Mouse (Mus musculus): ENCODE data around the gene Pde2a. TPM values are rescaled to one million over a fixed set of nuclear protein-coding genes. Genes with fewer than 3 reads are reported as not detected.

The Pde2a gene
- polyA plus RNA-seq, 1 experiment from 2014 or later = 8.9 TPM

DNA sequence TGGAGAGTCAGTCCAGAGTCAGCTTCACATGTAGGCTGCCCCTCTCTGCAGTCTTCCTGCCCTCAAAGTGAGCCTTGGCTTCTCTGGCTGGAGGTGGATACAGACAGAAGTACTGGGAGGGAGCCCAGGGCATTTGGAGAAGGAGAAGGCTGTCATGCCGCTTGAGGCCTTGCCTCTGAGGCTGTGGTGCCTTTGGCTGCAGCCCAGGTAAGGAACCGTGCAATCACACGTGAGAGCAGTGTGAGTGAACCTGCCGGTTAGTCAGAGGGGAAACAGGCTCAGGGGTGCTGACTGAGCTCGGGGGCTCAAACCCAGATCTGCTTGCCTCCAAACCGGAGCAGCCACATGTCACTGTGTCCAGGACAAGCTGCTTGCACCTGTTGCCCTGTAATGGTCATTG is 40.0 kb upstream of the Pde2a start:
- Histone ChIP-seq H3K36me3 (ENCODE audit: control insufficient read depth, insufficient read depth, low read length) (no peaks in the 10 kb centered on the region), H3K9ac (replicated peaks; ENCODE audit: low read depth, low read length) (no peak overlapping the region), H3K27ac (ENCODE audit: low read length) (no peak overlapping the region), H3K4me2 (replicated peaks; ENCODE audit: low read depth, low read length) (no peak overlapping the region), H3K9me3 (ENCODE audit: control insufficient read depth, low read depth, low read length) (no peaks in the 10 kb centered on the region), H3K4me3 (ENCODE audit: low read depth, low read length) (no peak overlapping the region), H3K4me1 (ENCODE audit: control insufficient read depth, insufficient read depth, low read length) (peaks cover 51% of the 10 kb centered on the region), H3K27me3 (ENCODE audit: control insufficient read depth, insufficient read depth, low read length) (no peaks in the 10 kb centered on the region)
- WGBS = 71% methylated on average over 6 of the region's 6 CpGs
- ATAC-seq (ENCODE audit: insufficient number of reproducible peaks, insufficient read depth, low FRiP score, low read depth) = no peak

DNA sequence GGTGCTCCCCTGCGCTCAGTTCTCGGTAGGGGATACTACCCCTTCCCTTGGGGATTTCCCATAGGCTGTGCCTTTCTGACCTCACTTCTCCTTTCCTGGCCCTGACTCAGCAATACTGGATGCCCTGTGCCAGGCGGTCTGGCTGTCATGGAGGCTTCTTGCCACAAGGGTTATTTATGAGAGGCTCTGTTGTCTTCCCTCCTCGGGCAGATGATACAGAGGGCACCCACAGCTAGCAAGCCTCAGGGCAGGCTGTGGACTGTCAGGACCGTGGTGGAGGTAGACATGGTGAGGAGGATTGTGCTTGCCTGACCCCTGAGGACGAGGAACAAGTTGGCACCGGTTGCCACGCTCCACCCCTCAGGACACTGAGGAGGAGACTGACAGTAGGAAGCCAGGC is 39.1 kb upstream of the Pde2a start:
- Histone ChIP-seq H3K27me3 (ENCODE audit: control insufficient read depth, insufficient read depth, low read length) (no peaks in the 10 kb centered on the region), H3K4me1 (ENCODE audit: control insufficient read depth, insufficient read depth, low read length) (peaks cover 46% of the 10 kb centered on the region), H3K36me3 (ENCODE audit: control insufficient read depth, insufficient read depth, low read length) (no peaks in the 10 kb centered on the region), H3K4me3 (ENCODE audit: low read depth, low read length) (no peak overlapping the region), H3K27ac (ENCODE audit: low read length) (no peak overlapping the region), H3K9me3 (ENCODE audit: control insufficient read depth, low read depth, low read length) (no peaks in the 10 kb centered on the region), H3K4me2 (replicated peaks; ENCODE audit: low read depth, low read length) (no peak overlapping the region), H3K9ac (replicated peaks; ENCODE audit: low read depth, low read length) (no peak overlapping the region)
- 62% methylated on average over 8 of the region's 8 CpGs for WGBS
- ATAC-seq (ENCODE audit: insufficient number of reproducible peaks, insufficient read depth, low FRiP score, low read depth) = no peak

DNA sequence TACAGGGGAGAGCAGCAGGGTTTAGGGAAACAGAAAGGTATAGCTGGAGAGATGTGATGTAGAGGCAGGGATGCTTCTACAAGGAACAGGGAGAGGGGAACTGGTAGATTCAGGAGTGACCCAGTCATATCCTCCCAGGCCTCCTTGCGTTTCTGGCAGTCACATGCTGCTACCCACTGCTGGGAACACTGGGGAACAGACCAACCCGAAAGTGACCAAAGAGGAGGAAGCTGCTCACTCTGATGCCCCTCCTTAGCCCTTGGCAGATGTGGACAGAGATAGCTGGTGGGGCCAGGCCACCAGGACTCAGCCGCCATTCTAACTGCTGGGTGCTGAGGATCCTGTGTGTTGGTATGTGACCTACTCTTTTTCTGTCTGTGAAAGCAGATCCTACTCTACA is 37.7 kb upstream of the Pde2a start:
- Histone ChIP-seq H3K9me3 (ENCODE audit: control insufficient read depth, low read depth, low read length) (no peaks in the 10 kb centered on the region), H3K36me3 (ENCODE audit: control insufficient read depth, insufficient read depth, low read length) (no peaks in the 10 kb centered on the region; the same call in 1 of the 2 replicates), H3K4me1 (ENCODE audit: control insufficient read depth, insufficient read depth, low read length) (peaks cover 35% of the 10 kb centered on the region), H3K4me3 (ENCODE audit: low read depth, low read length) (no peak overlapping the region), H3K27ac (ENCODE audit: low read length) (no peak overlapping the region), H3K9ac (replicated peaks; ENCODE audit: low read depth, low read length) (no peak overlapping the region), H3K4me2 (replicated peaks; ENCODE audit: low read depth, low read length) (no peak overlapping the region), H3K27me3 (ENCODE audit: control insufficient read depth, insufficient read depth, low read length) (no peaks in the 10 kb centered on the region)
- 71% methylated on average over 3 of the region's 3 CpGs for WGBS
- ATAC-seq (ENCODE audit: insufficient number of reproducible peaks, insufficient read depth, low FRiP score, low read depth) = no peak

DNA sequence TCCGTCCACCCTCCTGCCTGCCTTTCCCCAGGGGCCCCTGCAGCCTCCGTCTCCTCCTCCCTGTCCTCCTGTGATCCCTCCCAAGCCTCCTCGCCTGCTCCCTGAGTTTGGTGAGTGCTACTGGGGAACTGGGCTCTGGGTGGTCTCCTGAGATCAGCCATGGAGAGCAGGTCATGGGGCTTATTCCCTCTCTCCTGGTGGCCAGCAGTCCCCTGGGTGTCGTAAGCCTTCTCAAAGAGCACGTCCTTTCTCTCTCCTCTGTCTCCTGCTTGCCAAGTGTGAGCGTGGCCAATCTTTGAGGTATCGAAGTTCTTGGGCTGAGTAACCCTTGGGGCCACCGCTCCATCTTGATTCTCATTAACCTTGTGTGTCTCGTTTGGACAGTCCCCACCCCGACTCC is 36.6 kb upstream of the Pde2a start:
- WGBS = 51% methylated on average over 10 of the region's 10 CpGs
- no peak overlapping the region for H3K9ac ChIP-seq (replicated peaks; ENCODE audit: low read depth, low read length)
- peaks cover under 1% of the 10 kb centered on the region; the same call in 1 of the 2 replicates for H3K36me3 ChIP-seq (ENCODE audit: control insufficient read depth, insufficient read depth, low read length)
- H3K27me3 ChIP-seq (ENCODE audit: control insufficient read depth, insufficient read depth, low read length) = no peaks in the 10 kb centered on the region
- ATAC-seq (ENCODE audit: insufficient number of reproducible peaks, insufficient read depth, low FRiP score, low read depth) = no peak
- no peak overlapping the region for H3K4me3 ChIP-seq (ENCODE audit: low read depth, low read length)
- H3K27ac ChIP-seq (ENCODE audit: low read length) = peak overlapping the region; percentile 86
- H3K4me2 ChIP-seq (replicated peaks; ENCODE audit: low read depth, low read length) = peak overlapping the region; percentile 22; the same call in 1 of the 2 replicates
- H3K9me3 ChIP-seq (ENCODE audit: control insufficient read depth, low read depth, low read length) = no peaks in the 10 kb centered on the region
- peaks cover 23% of the 10 kb centered on the region for H3K4me1 ChIP-seq (ENCODE audit: control insufficient read depth, insufficient read depth, low read length)

DNA sequence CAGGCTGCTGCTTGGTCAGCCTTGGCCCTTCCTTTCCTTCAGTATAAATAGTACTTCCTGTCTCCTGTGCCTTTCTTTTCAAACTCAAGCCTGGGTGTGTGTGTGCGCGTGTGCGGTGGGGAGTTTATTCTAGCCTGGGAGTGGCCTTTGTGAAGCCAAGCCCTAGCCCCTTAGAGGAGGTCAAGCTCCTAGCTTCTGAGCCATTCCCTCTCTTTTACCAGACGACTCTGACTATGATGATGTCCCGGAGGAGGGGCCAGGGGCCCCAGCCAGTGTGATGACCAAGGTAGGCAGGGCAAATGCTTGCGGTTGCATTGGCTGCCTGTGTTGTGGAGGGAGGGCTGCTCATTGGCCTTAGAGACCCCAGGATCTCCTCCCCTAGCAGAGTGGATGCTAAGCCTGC is 36.2 kb upstream of the Pde2a start:
- peak; percentile 68 for ATAC-seq (ENCODE audit: insufficient number of reproducible peaks, insufficient read depth, low FRiP score, low read depth)
- peaks cover 4% of the 10 kb centered on the region; the same call in 1 of the 2 replicates for H3K36me3 ChIP-seq (ENCODE audit: control insufficient read depth, insufficient read depth, low read length)
- peak overlapping the region; percentile 34 for H3K4me2 ChIP-seq (replicated peaks; ENCODE audit: low read depth, low read length)
- no peak overlapping the region for H3K9ac ChIP-seq (replicated peaks; ENCODE audit: low read depth, low read length)
- no peaks in the 10 kb centered on the region for H3K9me3 ChIP-seq (ENCODE audit: control insufficient read depth, low read depth, low read length)
- no peak overlapping the region for H3K4me3 ChIP-seq (ENCODE audit: low read depth, low read length)
- no peaks in the 10 kb centered on the region for H3K27me3 ChIP-seq (ENCODE audit: control insufficient read depth, insufficient read depth, low read length)
- H3K4me1 ChIP-seq (ENCODE audit: control insufficient read depth, insufficient read depth, low read length) = peaks cover 22% of the 10 kb centered on the region
- 14% methylated on average over 6 of the region's 6 CpGs for WGBS
- H3K27ac ChIP-seq (ENCODE audit: low read length) = peak overlapping the region; percentile 86

DNA sequence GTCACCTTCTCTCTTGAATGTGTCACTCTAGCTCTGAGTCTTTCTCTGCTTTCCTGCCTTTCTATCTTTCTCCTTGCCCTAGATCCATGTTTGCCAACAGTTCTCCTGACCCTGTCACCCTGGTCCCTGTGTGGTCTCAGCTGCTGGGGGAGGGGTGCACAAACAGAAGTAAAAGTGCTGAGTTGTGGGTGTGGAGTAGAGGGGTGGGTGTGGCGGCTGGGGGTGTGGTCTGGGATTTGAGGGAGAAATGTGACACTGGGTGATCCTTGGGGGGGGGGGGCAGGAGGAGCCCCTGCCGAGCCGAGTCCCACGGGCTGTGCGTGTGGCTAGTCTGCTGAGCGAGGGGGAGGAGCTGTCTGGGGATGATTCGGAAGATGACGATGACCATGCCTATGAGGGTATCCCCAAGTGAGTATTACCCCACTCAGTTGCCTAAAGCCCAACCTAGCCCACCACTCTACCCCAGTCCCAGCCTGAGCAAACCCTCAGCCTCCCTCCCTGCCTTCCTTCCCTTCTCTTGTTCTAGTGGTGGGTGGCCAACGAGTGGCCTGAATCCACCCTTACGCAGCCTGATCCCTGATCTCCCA is 35.5 kb upstream of the Pde2a start:
- peaks cover 9% of the 10 kb centered on the region; the same call in 1 of the 2 replicates for H3K36me3 ChIP-seq (ENCODE audit: control insufficient read depth, insufficient read depth, low read length)
- 41% methylated on average over 10 of the region's 10 CpGs for whole genome bisulfite sequencing
- H3K4me2 ChIP-seq (replicated peaks; ENCODE audit: low read depth, low read length) = peak overlapping the region; percentile 34
- peak; percentile 31; the same call in 1 of the 2 replicates for ATAC-seq (ENCODE audit: insufficient number of reproducible peaks, insufficient read depth, low FRiP score, low read depth)
- H3K27ac ChIP-seq (ENCODE audit: low read length) = peak overlapping the region; percentile 86
- H3K9me3 ChIP-seq (ENCODE audit: control insufficient read depth, low read depth, low read length) = no peaks in the 10 kb centered on the region
- H3K27me3 ChIP-seq (ENCODE audit: control insufficient read depth, insufficient read depth, low read length) = no peaks in the 10 kb centered on the region
- H3K9ac ChIP-seq (replicated peaks; ENCODE audit: low read depth, low read length) = no peak overlapping the region
- H3K4me1 ChIP-seq (ENCODE audit: control insufficient read depth, insufficient read depth, low read length) = peaks cover 28% of the 10 kb centered on the region
- H3K4me3 ChIP-seq (ENCODE audit: low read depth, low read length) = no peak overlapping the region

DNA sequence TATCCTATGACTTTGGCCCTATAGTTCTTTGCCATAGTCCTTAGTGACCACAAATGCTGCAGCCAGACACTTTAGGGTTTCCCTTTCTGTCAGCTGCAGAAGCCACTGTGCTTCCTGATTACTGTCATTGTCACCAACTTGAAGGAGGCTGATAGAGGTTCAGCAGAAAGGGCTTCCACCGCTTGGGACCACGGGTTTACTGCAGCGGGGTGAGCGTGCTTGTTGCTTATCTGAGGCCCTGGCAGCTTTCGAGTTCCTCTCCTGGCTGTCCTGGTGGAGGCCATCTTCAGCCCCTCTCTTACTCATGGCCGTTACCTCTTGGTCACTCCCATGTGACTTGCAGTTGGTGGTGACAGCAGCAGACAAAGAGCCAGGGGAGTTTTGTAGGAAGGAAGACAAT is 32.2 kb upstream of the Pde2a start:
- Histone ChIP-seq H3K4me2 (replicated peaks; ENCODE audit: low read depth, low read length) (no peak overlapping the region), H3K4me3 (ENCODE audit: low read depth, low read length) (no peak overlapping the region), H3K36me3 (ENCODE audit: control insufficient read depth, insufficient read depth, low read length) (peaks cover 9% of the 10 kb centered on the region; the same call in 1 of the 2 replicates), H3K27me3 (ENCODE audit: control insufficient read depth, insufficient read depth, low read length) (no peaks in the 10 kb centered on the region), H3K9me3 (ENCODE audit: control insufficient read depth, low read depth, low read length) (no peaks in the 10 kb centered on the region), H3K4me1 (ENCODE audit: control insufficient read depth, insufficient read depth, low read length) (peaks cover 53% of the 10 kb centered on the region), H3K27ac (ENCODE audit: low read length) (no peak overlapping the region), H3K9ac (replicated peaks; ENCODE audit: low read depth, low read length) (no peak overlapping the region)
- 83% methylated on average over 6 of the region's 6 CpGs for WGBS
- no peak for ATAC-seq (ENCODE audit: insufficient number of reproducible peaks, insufficient read depth, low FRiP score, low read depth)

DNA sequence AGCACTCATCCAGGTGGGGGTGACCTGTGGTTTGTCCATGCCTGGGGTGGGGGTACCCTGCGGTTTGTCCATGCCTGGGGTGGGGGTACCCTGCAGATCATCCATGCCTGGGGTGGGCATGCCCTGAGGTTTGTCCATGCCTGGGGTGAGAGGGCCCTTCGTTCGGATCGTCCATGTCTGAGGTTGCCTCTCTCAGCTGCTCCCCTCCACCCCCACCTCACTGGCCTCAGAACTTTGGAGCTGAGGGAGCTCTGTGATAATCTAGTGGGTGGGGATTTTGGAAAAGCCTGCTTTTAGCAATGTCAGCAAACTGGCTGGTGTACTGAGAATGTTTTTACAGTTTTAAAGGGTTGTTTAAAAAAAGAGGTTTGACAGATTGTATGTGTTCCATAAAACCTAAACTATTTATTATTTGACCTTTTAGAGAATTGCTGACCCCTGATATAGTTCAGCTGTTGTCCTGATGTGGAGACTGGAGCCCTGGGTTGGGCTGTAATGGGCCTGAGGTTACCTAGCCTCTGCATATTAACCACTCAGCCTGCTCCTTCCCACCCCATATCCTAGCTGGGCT is 29.5 kb upstream of the Pde2a start:
- Histone ChIP-seq H3K36me3 (ENCODE audit: control insufficient read depth, insufficient read depth, low read length) (peaks cover 21% of the 10 kb centered on the region; the same call in 1 of the 2 replicates), H3K9me3 (ENCODE audit: control insufficient read depth, low read depth, low read length) (no peaks in the 10 kb centered on the region), H3K4me2 (replicated peaks; ENCODE audit: low read depth, low read length) (0 out of 2 replicates have a peak overlapping the region, but pooled peaks have one; percentile 10), H3K4me3 (ENCODE audit: low read depth, low read length) (no peak overlapping the region), H3K27ac (ENCODE audit: low read length) (peak overlapping the region; percentile 99), H3K9ac (replicated peaks; ENCODE audit: low read depth, low read length) (no peak overlapping the region), H3K4me1 (ENCODE audit: control insufficient read depth, insufficient read depth, low read length) (peaks cover 33% of the 10 kb centered on the region), H3K27me3 (ENCODE audit: control insufficient read depth, insufficient read depth, low read length) (no peaks in the 10 kb centered on the region)
- peak; percentile 35; the same call in 1 of the 2 replicates for ATAC-seq (ENCODE audit: insufficient number of reproducible peaks, insufficient read depth, low FRiP score, low read depth)
- WGBS = 40% methylated on average over 4 of the region's 4 CpGs

All from stomach, embryonic 14.5 days (tissue).